Mouse (Mus musculus) heart, adult 2 months (tissue): ENCODE results near the gene Arhgap5. TPM values are rescaled to one million over a fixed set of nuclear protein-coding genes. Genes with fewer than 3 reads are reported as not detected.

Experiments
- DNase-seq, 2 experiments: peaks; one replicate each; pipeline ENCODE4 v3.0.0; 2021
- H3K27ac ChIP-seq: fragments of 200-600 bp; 2 replicates; pipeline ENCODE4 v1.8.1; 2022
- H3K27me3 ChIP-seq: fragments of 200-500 bp; 2 replicates; pipeline ENCODE4 v1.6.1; 2012; ENCODE audit warnings: mild to moderate bottlenecking, low read length, inconsistent platforms, mixed read lengths; ENCODE audit not compliant: control insufficient read depth, insufficient read depth
- H3K36me3 ChIP-seq: fragments of 200-500 bp; 2 replicates; pipeline ENCODE4 v1.6.1; 2012; ENCODE audit warnings: low read length, inconsistent platforms; ENCODE audit not compliant: control insufficient read depth, insufficient read depth
- H3K4me1 ChIP-seq: fragments of 200-500 bp; 2 replicates; pipeline ENCODE4 v1.6.1; 2011; ENCODE audit warnings: low read length; ENCODE audit not compliant: control insufficient read depth, insufficient read depth
- H3K4me3 ChIP-seq: fragments of 200-600 bp; 2 replicates; pipeline ENCODE4 v1.8.1; 2022
- H3K79me2 ChIP-seq: fragments of 200-500 bp; replicated peaks from 2 replicates; pipeline ENCODE4 v1.6.1; 2012; ENCODE audit warnings: mild to moderate bottlenecking, inconsistent platforms, low read length, moderate library complexity, mixed read lengths; ENCODE audit not compliant: control insufficient read depth, insufficient read depth
- H3K9ac ChIP-seq: fragments of 200-500 bp; 2 replicates; pipeline ENCODE4 v1.6.1; 2012; ENCODE audit warnings: low read depth, mild to moderate bottlenecking, control low read depth, inconsistent platforms, low read length, mixed read lengths
- CTCF ChIP-seq: fragments of 200-600 bp; IDR thresholded peaks from 2 replicates; pipeline ENCODE4 v1.8.1; 2022; ENCODE audit warnings: antibody characterized with exemption, mild to moderate bottlenecking, moderate library complexity
- EP300 ChIP-seq: fragments of 200-500 bp; IDR thresholded peaks from 2 replicates; pipeline ENCODE4 v1.6.1; 2011; ENCODE audit warnings: low read depth, low read length, control low read depth; ENCODE audit not compliant: insufficient read depth
- POLR2A ChIP-seq: fragments of 200-500 bp; IDR thresholded peaks from 2 replicates; pipeline ENCODE4 v1.6.1; 2011; ENCODE audit warnings: mild to moderate bottlenecking, low read depth, low read length, control low read depth; ENCODE audit not compliant: insufficient read depth
- WGBS: fragments of 180-500 bp; shearing (Covaris S2); methylation state at CpG from one replicate; pipeline ENCODE4 v1.1.7; 2018; 5-methylcytosine and 5-hydroxymethylcytosine counted together
- intact Hi-C: fragments of 180-260 bp; cut with DNase I; formaldehyde crosslinking; loops from one replicate; pipeline ENCODE4 v1.15.1; 2025
- long read RNA-seq: library from polyadenylated mRNA; stranded (forward); transcript quantifications from one replicate; pipeline ENCODE4 v2.0.0, GENCODE M21; 2021
- polyA plus RNA-seq: library from polyadenylated mRNA; depleted of rRNA; stranded (reverse); fragments of >200 nt; gene quantifications from 2 replicates; pipeline ENCODE4 v1.2.3, GENCODE M21; 2012; rRNA removed
- total RNA-seq, 2 experiments: library from RNA; stranded (reverse); gene quantifications; 2 replicates each; pipeline ENCODE4 v1.2.3; 2021

The Arhgap5 gene
- total RNA-seq (10 to 100 TPM; 72.2 to 81.3 TPM), polyA plus RNA-seq (7.3 and 17.5 TPM in 2 replicates)
- long read RNA-seq, full-length matches to known transcripts, result 2 of 11 reads
- long read RNA-seq, partial matches to known transcripts, result 1 of 11 reads
- long read RNA-seq, other reads (novel, unspliced or antisense), result 8 of 11 reads

- Histone ChIP-seq H3K27ac (peak within 1 kb of the TSS; percentile 97), H3K27me3 (no peaks in the 10 kb centered on the region), H3K4me3 (peak within 1 kb of the TSS; percentile 88), H3K9ac (peak within 1 kb of the TSS; percentile 99), H3K4me1 (no peaks in the 10 kb centered on the region; the same call in 1 of the 2 replicates), H3K79me2 (0 out of 2 replicates have a peak, but pooled peaks cover 1% of the 10 kb centered on the region), H3K36me3 (peaks cover 5% of the 10 kb centered on the region)
- DNase-seq, result peak; percentile 94 to 97
- TF ChIP-seq POLR2A (peak; percentile 96), EP300 (peak; percentile 79), CTCF (no peak)
- intact Hi-C loops, result loop anchor here (1.0 to 5.0 kb wide), 4 partner anchors 100 to 391 kb away; no protein-coding TSS in a partner anchor
- WGBS, result under 1% methylated on average over 82 of the region's 119 CpGs
Measured at GRCm38 (mm10) chr12:52503456-52504320, at the start of gene Arhgap5. Gene Arhgap5, plus strand, starts transcription at chr12:52503972.

- Histone ChIP-seq H3K9ac (no peak overlapping the region), H3K36me3 (no peaks in the 10 kb centered on the region), H3K27ac (no peak overlapping the region), H3K4me1 (no peaks in the 10 kb centered on the region; the same call in 1 of the 2 replicates), H3K4me3 (no peak overlapping the region), H3K79me2 (no peaks in the 10 kb centered on the region), H3K27me3 (no peaks in the 10 kb centered on the region)
- no peak for DNase-seq
- intact Hi-C loops, result no loop called here
- no peak for TF ChIP-seq CTCF
- TF ChIP-seq EP300, result no peak
- no peak for TF ChIP-seq POLR2A
Measured at GRCm38 (mm10) chr12:52464593-52464992, 39.2 kb upstream of the Arhgap5 start.

- 92% methylated on average over 4 of the region's 4 CpGs for WGBS
- no peak for DNase-seq
- Histone ChIP-seq H3K27me3 (no peaks in the 10 kb centered on the region), H3K36me3 (no peaks in the 10 kb centered on the region), H3K4me1 (no peaks in the 10 kb centered on the region), H3K9ac (no peak overlapping the region), H3K4me3 (no peak overlapping the region), H3K27ac (no peak overlapping the region), H3K79me2 (no peaks in the 10 kb centered on the region)
- intact Hi-C loops, result no loop called here
- TF ChIP-seq CTCF (no peak), POLR2A (no peak), EP300 (no peak)
Measured at GRCm38 (mm10) chr12:52471621-52472020, 32.2 kb upstream of the Arhgap5 start.

GRCm38 (mm10) chr12:52473988-52474968 lies 29.5 kb upstream of the Arhgap5 start:
- no peaks in the 10 kb centered on the region for H3K36me3 ChIP-seq
- intact Hi-C loops, result no loop called here
- TF ChIP-seq POLR2A (no peak), EP300 (no peak)
- H3K27ac ChIP-seq, result no peak overlapping the region
- H3K4me3 ChIP-seq, result no peak overlapping the region
- H3K9ac ChIP-seq, result no peak overlapping the region
- DNase-seq, result no peak
- no peaks in the 10 kb centered on the region for H3K4me1 ChIP-seq
- H3K27me3 ChIP-seq, result no peaks in the 10 kb centered on the region
- 57% methylated on average over 18 of the region's 18 CpGs for whole genome bisulfite sequencing
- no peaks in the 10 kb centered on the region for H3K79me2 ChIP-seq

GRCm38 (mm10) chr12:52476036-52476435 lies 27.7 kb upstream of the Arhgap5 start:
- TF ChIP-seq EP300 (no peak), CTCF (no peak), POLR2A (no peak)
- Histone ChIP-seq H3K9ac (no peak overlapping the region), H3K36me3 (no peaks in the 10 kb centered on the region), H3K4me1 (no peaks in the 10 kb centered on the region), H3K27ac (no peak overlapping the region), H3K4me3 (no peak overlapping the region), H3K79me2 (no peaks in the 10 kb centered on the region), H3K27me3 (no peaks in the 10 kb centered on the region)
- intact Hi-C loops, result no loop called here
- no peak for DNase-seq
- WGBS, result 89% methylated on average over 6 of the region's 6 CpGs
